Mouse (Mus musculus): Measurements from ENCODE around the gene Bmp8b.

- no peak for TF ChIP-seq CTCF (IDR thresholded peaks at IDR 0.05)
- no peak for TF ChIP-seq POLR2A (IDR thresholded peaks at IDR 0.05; ENCODE audit: insufficient read depth, low read depth, low read length)
These were observed 55.6 kb downstream of the Bmp8b start for GRCm38 (mm10) chr4:123160571-123160970.

Measured in heart, adult 2 months (tissue).